Mouse (Mus musculus) right cerebral cortex, postnatal 4 days (tissue): ENCODE data around the gene Eln.
A peak's percentile ranks its signal among the peaks of the same experiment; 100 is the strongest.

Experiments used
- DNase-seq: peaks from one replicate; pipeline ENCODE4 v3.0.0-alpha.2; 2022

Gene Eln

GRCm38 (mm10) chr5:134683813-134684212, 63.3 kb downstream of the Eln start:
- DNase-seq: no peak

- no peak for DNase-seq
These were observed 66.9 kb downstream of the Eln start for GRCm38 (mm10) chr5:134680238-134680637.

DNA sequence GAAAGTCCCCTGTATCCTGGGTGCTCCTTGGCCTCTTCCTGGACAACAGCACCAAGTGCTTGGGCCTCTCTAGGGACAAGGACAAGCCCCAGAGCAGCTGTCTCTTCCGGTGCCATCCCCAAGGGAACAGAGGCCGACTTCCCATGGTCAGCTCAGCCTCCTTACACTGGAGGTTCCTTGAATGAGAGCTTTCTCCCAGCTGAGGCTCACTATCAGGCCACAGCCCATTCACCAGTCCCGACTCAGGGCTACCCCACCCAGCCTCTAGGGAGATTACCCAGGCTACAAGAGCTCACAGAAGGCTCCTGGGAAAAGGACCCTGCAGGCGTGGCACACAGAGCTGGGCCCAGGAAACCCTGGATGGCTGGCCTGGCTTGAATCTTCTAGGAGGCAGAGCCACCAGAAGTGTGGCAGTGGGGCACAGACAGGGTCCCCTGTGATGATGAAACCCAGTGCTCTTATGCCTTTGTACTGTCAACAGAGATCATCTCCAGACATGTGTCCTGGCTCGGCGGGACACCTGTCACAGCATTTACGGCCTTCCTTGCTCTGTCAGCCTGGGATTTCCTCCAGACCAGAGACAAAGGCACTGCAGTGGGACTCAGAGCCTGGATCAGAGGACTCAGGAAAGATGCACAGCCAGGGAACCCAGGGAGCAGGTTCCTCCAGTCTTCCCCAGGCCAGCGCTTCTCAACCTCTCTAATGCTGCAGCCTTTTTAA, 68.1 kb downstream of the Eln start:
- DNase-seq: no peak

- no peak for DNase-seq
These were observed 69.1 kb downstream of the Eln start for GRCm38 (mm10) chr5:134678031-134678430.

DNA sequence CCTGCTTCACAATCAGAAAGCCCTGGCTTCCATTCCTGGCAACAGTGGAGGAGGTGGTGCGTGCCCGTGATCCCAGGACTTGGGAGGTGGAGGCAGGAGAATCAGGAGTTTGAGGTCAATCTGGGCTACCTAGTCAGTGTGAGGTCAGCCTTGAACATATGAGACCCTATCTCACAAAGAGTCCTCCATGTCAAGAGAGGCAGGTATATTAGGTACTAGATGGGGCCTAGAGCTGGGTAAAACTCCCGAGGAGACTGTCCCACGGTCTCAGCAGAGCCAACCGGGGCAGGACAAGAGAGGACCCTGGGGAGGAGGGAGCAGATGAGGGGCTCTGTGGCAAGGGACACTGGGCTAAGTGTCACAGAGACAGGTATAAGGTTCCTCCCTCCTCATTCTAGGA, 69.6 kb downstream of the Eln start:
- no peak for DNase-seq

GRCm38 (mm10) chr5:134675956-134676759, 71.0 kb downstream of the Eln start:
- peak; percentile 43 for DNase-seq

DNA sequence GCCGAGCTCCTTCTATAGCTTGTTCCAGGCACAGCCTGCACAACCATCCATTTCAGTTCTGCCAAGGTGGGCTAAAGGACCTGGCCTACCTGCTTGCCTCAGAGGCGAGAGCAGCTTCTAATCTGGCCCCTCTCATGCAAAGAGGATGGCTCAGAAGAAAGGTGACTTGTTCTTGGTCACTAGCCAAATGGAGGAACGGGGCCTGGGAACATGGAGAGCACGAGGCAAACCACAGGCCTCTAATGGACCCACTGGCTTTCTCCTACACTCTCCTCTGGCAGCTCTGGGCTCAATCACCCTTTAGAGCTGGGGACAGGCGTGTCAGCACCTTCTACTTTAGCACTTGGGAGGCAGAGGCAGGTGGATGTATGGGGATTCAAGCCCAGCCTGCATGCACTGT, 72.1 kb downstream of the Eln start:
- no peak for DNase-seq

DNA sequence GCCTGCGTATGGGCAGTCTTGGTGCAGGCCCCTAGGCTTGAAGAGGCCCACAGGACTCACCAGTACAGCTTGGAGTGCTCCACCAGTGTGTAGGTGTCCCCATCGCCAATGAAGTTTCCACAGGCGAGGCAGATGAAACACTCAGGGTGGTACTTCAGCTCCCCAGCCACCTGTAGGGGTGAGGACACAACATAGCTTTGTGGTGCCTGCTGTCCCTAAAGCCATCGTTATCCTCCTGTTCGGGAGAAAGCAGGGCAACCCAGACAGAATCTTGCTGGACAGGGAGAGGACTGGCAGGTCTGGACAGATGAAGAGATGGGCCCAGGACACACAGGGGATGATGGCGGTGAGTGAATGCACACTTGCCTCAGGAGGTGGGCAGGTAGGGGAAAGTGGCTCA, 74.5 kb downstream of the Eln start:
- no peak for DNase-seq

DNA sequence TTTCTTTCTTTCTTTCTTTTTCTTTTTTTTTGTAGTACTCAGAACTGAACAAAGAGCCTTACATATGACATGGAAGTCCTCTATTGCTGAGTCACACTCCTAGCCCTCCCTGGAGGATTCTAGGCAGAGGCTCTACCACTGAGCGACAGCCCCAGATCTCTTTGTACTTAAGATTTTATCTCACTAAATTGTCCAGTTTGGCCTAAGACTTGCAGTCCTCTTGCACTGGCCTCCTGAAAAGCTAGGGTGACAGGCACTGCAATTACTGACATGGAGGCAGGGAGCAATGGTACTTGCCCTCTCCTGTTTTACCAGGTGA, 75.0 kb downstream of the Eln start:
- no peak for DNase-seq

DNA sequence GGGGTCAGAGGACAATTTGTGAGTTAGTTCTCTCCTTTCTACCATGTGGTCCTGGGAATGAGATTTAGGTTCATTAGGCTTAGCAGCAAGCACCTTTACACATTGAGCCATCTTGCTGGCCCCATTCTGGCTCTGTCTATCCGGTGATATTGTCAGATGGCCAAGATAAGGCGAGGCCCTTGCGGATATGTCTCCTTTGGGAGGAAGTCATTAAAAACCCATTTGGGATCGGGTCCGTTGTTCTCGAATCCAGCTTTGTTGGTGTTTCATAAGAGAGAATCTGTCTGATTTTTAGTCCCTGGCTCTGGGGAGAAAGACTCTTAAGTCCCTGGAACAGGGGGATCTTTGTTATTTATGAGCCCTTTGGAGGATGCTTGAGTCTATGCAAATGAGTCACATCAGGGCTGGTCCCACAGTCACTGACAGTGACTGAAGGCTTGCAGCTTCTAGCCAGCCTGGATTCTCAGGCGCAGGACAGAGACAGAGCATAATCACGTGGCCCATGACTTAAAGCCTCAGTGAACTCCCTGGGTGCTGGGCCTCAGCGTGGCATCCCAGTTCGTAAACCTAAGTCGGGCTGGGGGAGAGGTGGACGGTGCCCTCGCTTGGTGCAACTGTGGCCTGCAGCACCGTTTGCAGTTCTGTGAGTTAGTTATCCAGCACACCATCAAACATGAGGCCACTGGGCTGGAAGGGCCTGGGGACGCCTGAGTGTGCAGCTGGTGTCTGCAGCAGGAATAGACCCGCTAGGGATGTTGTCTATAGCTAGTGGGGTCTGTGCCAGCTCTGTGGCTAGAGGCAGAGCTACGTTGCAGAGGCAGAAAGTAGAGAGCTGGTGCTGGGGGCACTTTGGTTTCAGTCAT, 75.6 kb downstream of the Eln start:
- no peak for DNase-seq

DNA sequence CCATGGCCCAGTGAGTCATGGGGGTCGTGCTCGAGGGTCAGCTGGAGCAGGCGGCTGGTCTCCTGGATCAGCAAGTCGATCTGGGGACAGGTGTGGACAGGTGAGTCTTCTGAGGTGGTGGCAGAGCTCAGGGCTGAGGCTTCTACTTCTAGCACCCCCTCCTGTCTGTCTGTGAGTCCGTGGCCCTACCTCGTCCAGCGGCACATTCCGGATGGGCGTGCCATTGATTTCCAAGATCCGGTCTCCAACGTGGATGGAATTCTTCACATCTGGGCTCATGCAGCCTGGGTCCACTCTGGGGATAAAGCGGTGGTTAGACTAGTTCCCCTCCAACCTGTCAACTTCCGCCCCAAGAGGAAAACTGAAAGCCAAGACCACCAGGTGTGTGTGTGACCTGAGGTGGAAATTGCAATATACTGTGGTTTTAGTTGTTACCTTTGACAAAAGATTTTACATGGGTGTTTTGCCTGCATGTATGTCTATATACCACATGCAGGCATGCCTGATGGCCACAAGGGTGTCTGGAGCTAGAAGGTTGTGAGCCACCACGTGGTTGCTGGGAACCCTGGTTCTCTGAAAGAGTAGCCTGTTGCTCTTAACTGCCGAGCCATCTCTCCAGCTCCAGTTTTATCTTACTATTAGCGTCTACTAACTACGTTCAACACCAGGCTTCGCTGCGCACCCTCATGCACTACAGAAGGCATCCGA, 78.0 kb downstream of the Eln start:
- no peak for DNase-seq

- DNase-seq: peak; percentile 70
These were observed 78.6 kb downstream of the Eln start for GRCm38 (mm10) chr5:134668495-134668894.

- no peak for DNase-seq
These were observed 90.4 kb downstream of the Eln start for GRCm38 (mm10) chr5:134656708-134657107.
